Mouse (Mus musculus) adrenal gland, postnatal 25 days (tissue): ENCODE measurements around the gene Scn4a. TPM values are rescaled to one million over a fixed set of nuclear protein-coding genes. Genes with fewer than 3 reads are reported as not detected.
A peak's percentile ranks its signal among the peaks of the same experiment; 100 is the strongest.
"Not testable (repeated sequence)": the region's sequence is repeated elsewhere in the genome, so short reads cannot be mapped to it uniquely, and the experiment has no call there.

ENCODE experiments used
- DNase-seq: peaks from one replicate; pipeline ENCODE4 v3.0.0; 2021; ENCODE audit warnings: mixed read lengths
- total RNA-seq: library from RNA; stranded (reverse); gene quantifications from 2 replicates; pipeline ENCODE4 v1.2.3, GENCODE M21; 2021

Scn4a gene
- total RNA-seq, 1 experiment from 2014 or later, result 0.03 TPM

DNA sequence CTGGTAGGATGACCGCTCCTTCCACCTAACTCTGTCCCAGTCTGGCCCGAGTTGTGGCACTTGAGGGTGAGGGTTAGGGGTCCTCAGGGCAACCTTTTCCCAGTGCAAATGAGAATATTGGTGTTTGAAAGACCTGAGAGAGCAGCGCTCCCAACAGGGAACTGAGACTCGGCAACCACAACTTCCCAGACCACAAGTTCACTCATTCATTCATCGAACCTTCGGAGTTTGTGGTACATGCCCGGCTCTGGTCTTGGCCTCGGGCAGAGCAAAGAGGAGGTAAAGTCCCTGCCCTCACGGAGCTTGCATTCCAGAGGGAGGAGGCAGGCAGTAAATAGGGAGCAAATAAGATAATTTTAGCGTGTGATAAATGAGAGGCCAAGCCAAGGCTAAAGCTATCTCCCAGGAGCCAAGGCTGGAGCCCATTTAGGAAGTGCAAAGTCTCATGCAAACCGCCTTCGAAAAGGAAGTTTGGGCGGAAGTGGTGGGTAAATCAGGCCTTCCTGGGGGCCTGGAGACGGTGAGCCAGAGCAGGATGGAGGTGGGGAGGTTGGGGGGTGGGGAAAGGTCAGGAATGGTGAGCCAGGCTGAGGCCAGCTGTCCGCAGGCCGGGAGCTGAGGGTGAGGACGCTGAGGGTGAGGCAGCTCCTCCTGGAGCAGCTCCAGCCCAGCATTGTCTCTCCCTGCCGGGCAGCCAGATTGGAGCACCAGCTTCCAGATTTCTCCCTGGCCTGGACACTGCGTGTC lies 2.5 kb upstream of the Scn4a start:
- peak; percentile 63 for DNase-seq

DNA sequence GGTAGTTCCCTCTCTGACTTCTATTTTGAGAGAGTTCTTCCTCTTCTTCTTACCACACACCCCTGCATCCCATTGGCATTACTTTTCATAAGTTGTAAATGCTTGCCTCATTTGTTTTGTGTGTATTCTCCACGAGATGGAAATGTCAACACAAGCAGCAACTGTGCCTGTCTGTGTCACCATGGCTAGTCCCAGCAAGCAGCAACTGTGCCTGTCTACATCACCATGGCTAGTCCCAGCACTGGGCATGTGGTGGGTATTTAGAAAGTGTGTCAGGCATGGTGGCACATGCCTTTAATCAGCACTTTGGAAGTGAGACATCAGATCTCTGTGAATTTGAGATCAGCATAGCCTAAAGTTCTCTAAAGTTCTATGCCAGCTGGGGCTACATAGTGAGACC lies 1.1 kb upstream of the Scn4a start:
- no peak for DNase-seq

DNA sequence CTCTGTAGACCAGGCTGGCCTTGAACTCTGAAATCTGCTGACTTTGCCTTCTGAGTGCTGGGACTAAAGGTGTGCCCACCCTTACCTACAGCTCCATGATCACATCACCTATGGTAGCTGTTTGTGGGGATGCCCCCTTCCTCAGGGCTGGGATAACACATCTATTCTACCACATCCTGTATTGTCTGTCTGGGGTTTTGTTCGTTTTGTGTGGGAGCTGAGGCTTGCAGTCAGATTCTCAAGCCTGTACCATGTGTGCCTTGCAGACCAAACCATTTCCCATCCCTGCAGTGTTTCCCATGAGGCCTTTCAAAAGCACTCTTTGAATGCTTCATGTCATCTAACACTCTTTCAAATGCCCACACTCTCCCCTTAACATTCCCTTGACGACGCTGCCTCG lies 1.1 kb downstream of the Scn4a start:
- DNase-seq, result no peak

DNA sequence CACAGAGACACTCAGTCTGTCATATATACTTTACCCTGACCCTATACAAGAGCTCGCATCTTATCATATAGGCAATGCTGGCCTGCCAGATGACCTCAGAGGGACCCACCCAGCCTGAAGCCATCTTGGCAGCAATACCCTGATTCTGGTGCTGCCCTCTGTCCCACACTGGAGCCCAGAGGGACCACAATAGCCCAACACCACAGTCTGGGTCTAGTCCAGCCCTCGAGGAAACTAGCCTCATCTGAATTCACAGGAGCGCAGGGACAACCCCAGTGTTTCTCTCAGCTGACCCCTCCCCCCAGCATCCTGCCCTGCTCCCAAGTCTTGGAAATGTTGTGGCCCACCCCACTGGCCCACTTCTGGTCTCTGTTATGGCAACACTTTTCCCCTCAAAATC lies 1.8 kb downstream of the Scn4a start:
- no peak for DNase-seq

DNA sequence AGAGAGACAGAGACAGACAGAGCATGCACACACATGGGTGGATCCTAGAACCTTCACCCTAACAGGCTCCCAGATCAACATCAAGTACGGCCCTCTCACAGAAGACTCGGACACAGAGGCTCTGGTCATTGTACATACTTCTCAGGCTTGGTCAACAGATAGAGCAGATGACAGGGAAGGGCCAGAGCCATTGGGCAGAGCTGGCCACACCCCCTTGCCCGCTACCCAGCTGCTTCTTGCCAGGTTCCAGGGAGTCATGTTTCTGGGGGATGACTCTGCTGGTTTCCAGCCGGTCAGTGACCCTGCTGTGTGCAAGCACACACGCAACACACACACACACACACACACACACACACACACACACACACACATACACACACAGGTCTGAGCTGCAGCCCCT lies 2.2 kb downstream of the Scn4a start:
- peak; percentile 32 for DNase-seq

DNA sequence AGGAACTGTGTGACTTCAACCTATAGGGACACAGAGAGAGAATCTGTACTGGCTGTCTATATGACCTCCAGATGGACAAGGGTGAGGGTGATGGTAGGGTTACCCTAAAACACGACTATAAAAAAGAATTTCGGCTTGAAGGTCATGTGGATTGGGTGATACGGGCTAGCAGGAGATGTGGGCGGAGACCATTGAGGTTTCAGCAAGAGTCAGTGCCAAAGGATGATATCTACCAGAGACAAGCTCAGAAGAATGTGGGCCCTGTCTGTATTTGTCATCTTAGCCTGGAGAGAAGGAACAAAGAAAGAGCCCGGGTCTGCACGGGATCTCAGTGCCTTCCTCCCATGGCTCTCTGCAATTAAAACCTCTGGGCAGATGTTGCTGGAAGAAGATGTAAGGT lies 3.3 kb downstream of the Scn4a start:
- DNase-seq, result no peak

DNA sequence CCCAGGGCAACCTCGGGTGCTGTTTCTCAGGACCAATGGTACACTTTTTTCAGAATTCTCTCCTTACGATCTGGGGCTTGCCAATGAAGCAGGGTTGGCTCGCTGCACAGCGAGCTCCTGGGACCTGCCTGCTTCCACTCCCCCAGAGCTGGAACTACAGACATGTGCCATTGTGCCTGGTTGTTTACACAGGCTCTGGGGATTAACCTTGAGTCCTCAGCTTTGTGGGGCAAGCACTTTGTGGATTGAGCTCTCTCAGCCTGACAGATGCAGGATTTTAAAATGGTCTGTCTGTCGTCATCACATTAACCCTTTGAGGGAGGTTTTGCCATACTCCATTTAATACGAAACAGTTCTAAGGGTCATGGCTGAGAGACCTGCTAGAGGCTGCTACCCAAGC lies 8.2 kb downstream of the Scn4a start:
- DNase-seq, result no peak

DNA sequence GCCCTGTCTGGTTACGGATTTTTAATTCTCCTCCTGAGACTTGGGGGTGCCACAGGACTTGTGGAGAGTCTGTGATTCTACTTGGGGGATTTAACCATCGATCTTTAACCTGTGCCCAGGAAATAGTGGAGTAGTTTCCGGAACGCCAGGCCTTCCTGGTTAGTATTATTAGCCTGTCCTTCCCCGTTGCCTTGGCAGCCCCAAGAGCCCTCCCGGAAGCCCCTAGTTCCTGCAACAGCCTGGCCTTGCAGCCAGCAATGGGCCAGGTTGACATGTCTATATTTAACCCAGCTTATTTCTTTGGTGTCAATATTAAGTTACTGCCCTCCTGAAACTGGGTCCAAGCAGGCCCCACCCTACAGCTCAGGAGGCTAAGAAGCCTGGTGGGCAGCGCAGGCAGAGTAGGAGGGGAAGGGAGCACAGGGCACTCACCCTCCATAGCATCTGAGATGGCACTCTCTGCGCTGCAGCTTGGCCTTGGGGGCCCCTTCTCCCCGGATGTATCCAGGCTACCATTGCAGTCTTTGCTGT lies 12.0 kb downstream of the Scn4a start:
- DNase-seq, result no peak

DNA sequence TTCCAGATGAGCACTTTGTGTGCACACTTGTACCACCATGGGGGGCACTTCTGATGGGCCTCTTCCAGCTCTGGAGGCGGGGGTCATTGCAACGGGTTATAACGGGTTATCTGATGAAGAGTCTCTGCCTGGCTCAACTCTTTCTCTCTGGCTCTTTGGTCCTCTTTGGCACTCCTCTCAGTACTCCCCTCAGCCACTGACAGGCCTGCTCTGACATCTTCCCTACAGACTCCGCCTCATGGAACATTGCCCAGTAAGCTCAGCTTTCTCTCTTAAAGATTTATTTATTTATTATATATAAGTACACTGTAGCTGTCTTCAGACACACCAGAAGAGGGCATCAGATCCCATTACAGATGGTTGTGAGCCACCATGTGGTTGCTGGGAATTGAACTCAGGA lies 13.8 kb downstream of the Scn4a start:
- DNase-seq, result not testable (repeated sequence)

DNA sequence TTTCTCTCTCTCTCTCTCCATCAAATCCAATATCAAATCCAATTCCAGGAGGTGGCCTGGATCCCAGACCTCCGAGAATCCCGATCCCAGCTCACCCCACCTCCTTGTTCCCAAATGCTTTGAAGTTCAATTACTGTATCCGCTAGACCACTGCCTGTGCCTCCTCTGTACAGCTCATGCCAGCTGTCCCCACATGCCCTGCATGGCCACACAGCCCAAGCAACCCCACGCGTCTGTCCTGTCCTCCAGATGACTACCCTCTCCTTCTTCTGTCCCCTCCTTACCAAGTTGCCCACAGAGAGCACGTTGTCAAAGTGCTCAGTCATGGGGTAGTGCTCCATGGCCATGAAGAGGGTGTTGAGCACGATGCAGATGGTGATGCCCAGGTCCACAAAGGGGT lies 14.2 kb downstream of the Scn4a start:
- no peak for DNase-seq

DNA sequence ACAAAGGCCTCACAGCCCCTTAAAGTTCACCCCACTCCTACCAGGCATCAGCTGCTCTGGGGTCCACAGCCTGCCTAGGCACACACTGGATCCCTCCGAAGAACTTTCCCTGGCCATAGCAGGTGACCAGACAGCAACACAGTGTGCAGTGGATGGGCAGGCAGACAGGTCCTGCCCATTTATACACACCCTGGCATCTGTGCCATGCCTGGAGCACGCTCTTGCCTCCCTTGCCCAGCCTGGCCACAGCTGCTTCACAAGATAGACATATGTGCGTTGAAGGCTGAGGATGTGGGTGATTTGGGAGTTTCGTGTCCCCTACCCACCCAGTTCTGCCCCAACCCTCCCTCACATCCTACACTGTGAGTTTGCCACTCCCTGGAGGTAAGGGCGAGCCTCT lies 15.1 kb downstream of the Scn4a start:
- no peak for DNase-seq

DNA sequence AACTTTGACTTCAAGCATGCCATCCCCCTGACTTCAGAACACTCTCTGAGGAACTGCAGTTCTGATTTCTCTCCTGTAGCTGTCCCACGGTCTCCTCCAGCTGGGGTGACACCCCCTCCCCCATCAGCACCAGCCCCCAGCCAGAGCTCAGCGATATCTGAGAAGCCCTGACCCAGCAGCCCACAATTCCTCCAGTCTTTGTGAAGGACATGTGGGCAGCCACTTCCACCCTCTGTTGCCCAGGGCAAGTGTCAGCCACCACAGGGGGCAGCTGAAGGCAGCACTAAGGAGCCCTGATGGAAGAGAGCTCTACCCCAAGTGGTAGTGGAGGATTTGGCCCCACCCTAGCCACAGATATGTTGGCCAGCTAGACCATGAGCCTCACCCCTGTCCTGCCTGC lies 19.0 kb downstream of the Scn4a start:
- no peak for DNase-seq

DNA sequence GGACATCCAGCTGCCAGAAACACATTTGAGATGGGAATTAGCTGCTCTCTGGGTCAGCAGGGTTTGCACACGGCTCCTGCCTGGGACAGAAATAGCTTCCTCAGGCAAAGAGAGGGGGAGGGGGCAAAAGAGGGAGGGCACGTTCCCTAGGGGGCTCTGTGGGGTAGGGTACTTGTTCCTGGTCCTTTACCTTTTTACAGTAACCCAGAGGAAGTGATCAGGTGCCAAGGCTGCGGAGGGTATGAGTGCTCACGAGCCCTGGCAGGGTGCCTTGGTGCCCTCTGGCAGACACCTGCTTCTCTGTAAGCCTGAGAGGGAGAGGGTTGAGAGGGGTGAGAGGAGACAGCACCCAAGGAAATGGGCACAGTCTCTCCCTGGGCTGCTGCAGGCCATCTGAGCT lies 20.6 kb downstream of the Scn4a start:
- no peak for DNase-seq

DNA sequence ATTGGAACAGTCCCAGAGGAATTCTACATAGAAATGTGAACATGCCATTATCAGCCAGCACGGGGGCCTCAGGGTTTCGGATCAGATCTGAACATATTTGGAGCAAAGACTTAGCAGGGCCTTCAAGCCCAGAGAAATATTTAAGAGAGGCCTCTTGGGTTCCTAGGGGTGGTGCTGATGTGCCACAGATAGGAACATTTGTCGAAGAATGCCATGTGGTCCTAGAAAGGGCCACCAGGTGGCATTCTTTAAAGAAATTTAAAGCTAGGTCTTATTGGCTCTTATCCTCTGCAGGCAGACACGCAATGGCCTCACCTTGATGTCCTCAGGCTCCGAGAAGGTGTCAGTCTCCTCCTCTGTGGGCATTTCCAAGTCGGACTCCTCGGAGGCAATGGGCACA lies 23.4 kb downstream of the Scn4a start:
- no peak for DNase-seq

DNA sequence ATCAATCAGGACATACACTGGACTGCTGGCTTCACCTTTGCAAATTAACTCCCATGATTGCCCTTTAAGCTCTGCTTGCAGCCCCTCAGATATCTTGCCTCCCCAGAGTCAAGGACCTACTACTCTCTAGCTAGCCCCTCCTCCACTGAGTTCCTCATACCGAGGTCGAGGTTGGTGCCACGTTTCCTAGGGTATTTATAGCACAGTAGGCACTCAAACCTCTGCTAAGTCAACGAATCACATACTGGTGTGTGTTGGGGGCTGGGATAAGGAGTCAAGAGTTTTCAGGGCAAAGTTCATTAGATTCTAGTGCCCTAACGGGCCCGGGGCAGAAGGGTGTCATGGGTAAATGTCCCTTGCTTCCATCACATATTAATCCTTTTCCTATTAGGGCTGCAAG lies 24.0 kb downstream of the Scn4a start:
- DNase-seq, result no peak

DNA sequence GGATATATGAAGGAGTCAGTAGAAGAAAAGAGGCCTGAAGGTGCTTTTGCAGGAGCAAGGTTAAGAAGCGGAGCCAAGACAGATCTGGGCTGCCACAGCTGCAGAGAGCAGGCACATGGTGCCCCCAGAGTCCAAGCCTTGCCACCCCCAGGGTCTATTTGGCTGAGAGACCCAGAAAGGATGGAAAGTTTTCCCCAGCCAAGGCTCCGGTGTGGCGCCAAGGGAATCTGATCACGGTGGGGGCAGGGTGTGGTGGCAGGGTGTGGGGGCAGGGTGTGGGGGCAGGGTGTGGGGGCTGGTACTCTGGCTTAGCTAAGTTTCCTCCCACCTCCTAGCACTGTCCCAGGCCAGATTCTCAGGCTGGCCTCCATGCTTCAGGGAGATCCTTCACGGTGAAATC lies 24.6 kb downstream of the Scn4a start:
- DNase-seq, result no peak

DNA sequence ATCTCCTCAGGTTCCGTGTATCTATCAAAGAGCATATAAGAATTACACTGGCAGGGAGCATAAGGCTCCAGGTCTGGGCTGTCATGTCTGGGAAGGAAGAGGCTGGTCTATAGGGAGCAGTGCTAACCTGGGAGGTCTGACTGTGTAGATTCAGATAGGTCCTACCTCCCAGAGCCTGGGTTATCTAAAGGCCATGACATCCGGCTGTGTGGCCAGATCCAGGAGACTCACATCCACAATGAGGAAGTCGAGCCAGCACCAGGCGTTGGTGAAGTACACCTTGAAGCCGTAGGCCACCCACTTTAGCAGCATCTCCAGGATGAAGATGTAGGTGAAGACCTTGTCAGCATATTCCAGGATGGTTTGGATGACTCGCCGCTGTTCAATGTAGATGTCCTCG lies 26.6 kb downstream of the Scn4a start:
- no peak for DNase-seq

DNA sequence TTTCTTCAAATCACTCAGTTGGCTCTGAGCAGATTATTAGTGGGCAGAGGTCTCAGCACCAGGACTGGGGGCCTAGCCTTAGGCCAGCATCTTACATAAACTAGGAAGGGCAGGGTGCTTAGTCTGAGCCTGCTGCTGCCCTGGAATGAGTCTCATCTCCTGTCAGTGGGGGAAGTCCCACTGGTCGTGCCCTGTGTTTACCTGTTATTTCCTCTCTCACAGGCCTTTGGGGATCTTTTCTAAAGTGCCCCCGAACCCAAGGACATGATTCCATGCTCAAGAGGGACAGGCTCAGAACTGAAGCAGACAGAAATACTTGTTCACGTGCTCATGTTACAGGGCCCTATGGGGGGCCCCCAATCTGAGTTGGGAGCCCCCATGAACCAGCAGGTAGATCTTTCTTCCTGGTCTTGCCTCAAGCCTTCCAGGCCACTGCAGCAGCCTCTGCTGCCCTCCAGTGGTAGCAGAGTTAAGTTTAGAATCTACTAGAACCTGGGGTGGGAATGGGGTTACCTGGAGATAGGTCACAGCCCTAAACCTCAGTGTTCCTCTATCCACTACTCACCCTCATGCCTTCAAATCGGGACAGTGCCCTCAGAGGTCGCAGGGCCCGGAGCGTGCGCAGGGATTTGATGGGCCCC lies 27.4 kb downstream of the Scn4a start:
- peak; percentile 48 for DNase-seq

DNA sequence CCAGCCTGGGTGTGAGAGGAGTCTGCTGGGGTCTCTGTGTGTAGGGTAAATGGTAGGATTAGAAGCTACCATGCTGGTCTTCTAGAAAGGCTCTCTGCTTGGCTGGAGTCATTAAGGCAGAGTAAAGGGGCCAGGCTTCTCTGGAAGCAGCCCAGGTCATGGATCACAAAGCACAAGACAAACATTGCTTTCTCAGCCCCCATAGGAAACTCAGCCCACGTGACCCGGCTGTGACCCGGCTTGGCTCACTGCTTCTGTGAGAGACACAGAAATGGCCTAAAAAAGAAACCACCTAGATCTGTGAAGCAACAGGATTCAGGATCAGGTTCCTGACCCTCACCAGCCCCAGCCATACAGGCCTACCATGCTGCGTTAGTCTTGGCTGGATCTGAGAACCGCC lies 28.2 kb downstream of the Scn4a start:
- no peak for DNase-seq

DNA sequence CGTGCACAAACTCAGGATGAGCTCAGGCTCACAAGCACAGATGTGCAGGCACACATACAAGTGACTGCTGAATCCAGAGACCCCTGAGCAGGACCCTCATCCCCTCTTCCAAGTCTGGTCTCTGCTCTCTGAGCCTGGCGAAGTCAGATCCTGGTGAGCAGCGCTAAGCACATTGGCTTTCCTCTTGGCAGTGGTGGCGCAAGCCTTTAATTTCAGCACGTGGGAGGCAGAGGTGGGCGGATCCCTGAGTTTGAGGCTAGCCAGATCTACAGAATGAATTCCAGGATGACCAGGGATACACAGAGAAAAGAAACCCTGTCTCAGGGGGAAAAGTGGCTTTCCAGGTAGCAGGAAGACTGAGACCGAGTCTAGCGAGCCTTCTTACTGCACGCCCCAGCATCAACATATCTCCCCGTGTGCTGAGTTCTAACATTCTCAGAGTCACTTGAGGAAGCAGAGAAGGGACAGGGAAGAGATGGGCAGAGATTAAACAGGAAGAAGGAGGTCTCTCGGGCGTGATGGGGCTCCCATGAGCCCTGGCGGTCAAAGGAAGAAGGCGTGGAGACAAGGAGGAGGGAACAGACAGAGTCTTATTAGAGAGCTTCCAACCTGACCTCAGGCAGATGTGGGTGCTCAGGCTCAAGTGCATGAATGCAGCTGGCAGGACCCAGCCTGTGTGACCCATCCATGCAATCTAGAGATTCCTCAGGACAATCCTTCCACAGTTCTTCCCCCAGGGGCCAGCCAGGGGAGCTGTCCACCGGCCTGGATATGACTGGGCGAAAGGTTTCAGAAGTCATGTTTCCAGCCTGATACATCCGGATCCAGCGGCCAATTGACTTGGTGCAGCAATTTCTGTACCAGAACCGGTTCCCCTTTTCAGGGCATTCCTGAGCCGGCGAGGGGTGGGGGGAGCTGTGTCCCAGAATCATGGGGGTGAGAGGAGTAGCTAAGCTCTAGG lies 34.4 kb downstream of the Scn4a start:
- no peak for DNase-seq

DNA sequence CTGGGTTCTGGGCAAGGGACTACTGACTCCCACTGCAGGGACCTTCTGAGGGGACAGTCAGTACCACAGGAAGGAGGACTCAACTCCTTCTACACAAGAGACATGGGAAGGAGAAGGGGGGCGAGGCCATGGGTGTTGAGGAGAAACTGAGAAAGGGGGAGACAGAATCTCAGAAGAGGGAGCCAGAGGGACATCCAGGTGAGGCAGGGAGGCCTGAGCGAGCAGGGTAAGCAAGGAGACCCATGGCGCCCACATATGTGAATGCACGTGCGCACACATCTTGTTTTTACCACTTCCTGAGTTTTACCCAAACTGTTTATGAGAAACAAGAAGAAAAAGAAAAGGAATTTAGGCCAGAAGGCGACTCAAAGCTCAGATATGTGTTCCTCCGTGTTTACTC lies 35.3 kb downstream of the Scn4a start:
- no peak for DNase-seq

DNA sequence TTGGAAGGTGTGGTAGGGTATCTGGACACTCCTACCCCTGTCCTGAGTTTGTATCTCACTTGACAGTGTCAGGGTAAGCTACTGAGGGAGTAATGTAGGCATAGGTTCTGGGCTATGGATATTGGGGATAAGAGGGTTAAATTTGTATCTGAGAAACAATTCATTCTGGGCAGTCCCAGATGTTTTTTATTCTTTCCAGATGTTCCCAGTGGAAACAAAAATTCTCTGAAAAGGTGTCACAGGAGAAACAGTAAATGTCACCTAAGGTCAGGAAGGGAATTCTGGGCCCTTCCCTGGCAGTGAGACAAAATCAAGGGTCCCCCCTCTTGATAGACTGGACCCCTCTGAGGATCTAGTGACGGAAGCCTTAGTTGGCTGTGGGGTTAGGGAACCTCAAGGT lies 36.7 kb downstream of the Scn4a start:
- DNase-seq, result no peak

DNA sequence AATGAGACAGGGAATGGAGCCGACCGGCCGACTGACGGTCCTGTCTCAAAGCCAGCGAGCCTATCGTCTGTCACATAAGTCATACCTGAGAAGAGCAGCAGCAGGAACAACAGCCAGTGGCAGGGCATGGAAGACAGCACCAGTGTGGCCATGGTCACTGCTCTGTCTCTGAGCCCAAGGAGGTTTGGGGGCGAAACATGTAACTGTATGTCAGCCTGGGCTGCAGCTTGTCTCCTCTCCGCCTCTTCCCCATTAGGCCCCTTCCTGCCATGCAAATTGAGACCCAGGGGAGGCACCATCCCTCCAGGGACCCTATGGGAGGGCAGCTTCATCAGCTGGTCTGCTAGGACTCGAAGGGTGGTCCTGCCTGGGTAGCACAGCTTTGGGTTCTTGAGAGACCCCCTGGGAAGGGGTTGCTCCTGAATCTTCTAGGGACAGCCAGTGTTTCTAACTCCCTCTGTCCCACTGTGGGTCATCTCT lies 38.7 kb downstream of the Scn4a start, which contains the start of gene Cd79b:
TSS of gene Cd79b (minus strand) at position 430 of the 480 bp plus-strand sequence.
- no peak for DNase-seq
